Mouse (Mus musculus) erythroblast, adult 5-6 weeks (primary cell): ENCODE measurements around the gene 4921530L21Rik. TPM values are rescaled to one million over a fixed set of nuclear protein-coding genes. Genes with fewer than 3 reads are reported as not detected.

ENCODE experiments used
- ATAC-seq: replicated peaks from 2 replicates; pipeline ENCODE4 v1.8.0; 2016; ENCODE audit warnings: moderate number of reproducible peaks, mild to moderate bottlenecking, moderate TSS enrichment, inconsistent platforms; ENCODE audit not compliant: poor library complexity, low FRiP score, severe bottlenecking
- total RNA-seq, 2 experiments: library from RNA; stranded (forward) in 1 of 2; stranded (reverse) in 1 of 2; fragments of 150-400 nt in 1 of 2; fragments of 200-764, 138-1000 nt in 1 of 2; gene quantifications; 2 replicates each; pipeline versions ENCODE4 v1.2.3 to v1.2.4; 2015 to 2017; ENCODE audit warnings: low replicate concordance in 2 of 2

Gene 4921530L21Rik
- total RNA-seq (2015; ENCODE audit: low replicate concordance) (not detected in 2 replicates), total RNA-seq (2017; ENCODE audit: low replicate concordance) (not detected in 2 replicates)

DNA sequence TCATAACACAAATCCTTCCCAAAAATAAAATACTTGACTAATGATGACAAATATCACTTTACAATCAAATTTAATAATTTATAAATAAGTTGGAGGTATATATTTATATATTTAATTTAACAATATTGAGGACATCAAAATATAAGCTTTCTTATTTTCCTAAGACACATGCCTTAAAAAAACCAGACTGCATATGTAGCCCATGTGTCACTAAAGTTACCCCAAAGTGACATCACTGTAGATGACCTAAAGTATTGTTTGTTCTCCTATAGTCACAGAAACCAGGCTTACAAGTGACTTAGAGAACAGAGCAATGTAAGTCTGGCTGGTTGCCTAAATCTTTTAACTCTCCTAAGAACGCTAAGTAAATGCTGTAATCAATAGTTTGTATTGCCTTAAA lies at the start of gene 4921530L21Rik:
TSS of gene 4921530L21Rik (plus strand) at position 301 of the 400 bp plus-strand sequence.
- ATAC-seq = no peak

GRCm38 (mm10) chr14:95833866-95834265 lies 47.2 kb upstream of the 4921530L21Rik start:
- no peak for ATAC-seq

DNA sequence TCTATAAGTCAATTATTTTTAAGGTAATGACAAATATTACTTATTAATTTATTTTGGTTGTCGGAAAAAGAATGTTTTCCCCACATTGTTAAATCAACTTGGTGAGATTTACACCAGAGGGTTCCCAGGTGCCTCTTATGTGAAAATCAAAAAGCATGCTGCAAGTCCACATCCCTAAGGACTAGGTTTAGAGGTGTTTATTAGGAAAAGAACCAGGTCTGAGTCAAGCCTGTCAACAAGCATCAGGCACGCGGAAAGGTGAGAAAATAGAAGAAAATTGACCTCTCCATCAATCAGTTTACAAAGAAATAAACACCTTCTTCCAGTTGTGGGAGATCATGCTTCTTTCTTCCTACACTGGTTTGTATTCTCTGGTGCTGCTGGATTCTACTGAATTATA lies 18.1 kb upstream of the 4921530L21Rik start:
- no peak for ATAC-seq

- ATAC-seq = no peak
Observed at GRCm38 (mm10) chr14:95865676-95866416, 15.2 kb upstream of the 4921530L21Rik start.

- ATAC-seq = no peak
Observed at GRCm38 (mm10) chr14:95872020-95872419, 9.0 kb upstream of the 4921530L21Rik start.

- ATAC-seq = no peak
Observed at GRCm38 (mm10) chr14:95876785-95877510, 4.1 kb upstream of the 4921530L21Rik start.

DNA sequence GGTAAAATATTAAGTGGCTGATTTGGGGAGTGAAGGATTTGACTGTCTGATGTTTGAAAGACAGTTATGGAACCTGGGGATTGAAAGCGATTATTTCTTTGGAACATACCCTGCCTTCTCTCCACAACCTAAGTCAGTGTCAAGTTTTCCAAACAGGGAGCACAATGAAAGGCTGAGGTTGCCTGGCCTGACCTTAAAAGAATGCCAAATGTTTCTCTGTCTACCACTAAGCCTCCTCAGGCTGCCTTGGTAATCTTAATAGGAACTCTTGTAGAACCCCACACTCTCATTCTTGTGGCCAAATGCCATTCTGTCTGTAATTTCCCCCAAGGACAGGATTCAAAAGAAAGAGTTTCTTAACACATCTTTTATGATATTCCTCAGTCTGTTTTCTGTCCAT lies 3.5 kb upstream of the 4921530L21Rik start:
- ATAC-seq = no peak

DNA sequence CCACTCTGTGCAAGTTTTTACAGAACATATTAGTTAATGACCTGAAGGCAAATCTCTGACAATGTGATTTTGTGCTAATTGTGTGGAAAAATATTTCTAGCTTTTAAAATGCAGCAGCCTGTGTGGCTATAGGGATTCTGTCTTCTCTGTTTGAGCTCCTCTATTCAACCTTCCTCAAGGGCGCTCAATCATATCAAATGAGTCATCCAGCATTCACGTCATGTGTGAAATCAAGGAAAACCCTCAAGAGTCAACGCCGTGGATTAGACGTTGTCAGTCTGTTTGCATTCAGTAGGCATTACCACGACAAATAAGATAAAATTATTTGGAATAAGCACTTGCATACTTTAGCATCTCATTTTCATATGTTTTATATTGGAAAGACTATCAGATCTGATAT lies 18.4 kb downstream of the 4921530L21Rik start:
- ATAC-seq = no peak

DNA sequence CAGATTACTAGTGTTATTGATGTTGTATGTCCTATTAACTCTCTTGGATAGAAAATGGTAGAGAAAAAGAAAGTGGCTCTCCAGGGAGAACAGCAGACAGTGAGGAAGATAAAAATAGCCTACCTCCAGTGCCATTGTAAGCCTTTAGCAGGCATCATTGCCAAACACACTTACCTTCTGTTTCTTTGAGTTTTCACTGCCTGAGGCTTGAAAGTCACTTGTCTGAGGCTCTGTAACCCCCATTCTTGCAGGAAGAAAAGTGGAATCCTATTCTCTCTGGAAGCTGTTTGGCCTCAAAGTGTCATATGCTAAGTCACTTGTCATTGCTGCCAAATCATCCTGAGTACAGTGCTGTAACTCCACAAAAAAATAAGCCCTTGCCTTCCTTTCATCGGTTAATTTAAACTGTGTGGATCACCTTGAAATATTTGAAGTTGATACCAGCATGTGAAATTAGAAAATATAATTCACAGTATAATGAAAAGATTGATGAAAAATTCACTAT lies 23.6 kb downstream of the 4921530L21Rik start:
- no peak for ATAC-seq

- ATAC-seq = no peak
Observed at GRCm38 (mm10) chr14:95913293-95913692, 32.2 kb downstream of the 4921530L21Rik start.

GRCm38 (mm10) chr14:95926742-95927141 lies 45.7 kb downstream of the 4921530L21Rik start:
- no peak for ATAC-seq

GRCm38 (mm10) chr14:95927810-95928785 lies 47.0 kb downstream of the 4921530L21Rik start:
- ATAC-seq = no peak
